Mouse (Mus musculus) lung, postnatal 36 days (tissue): Measurements from ENCODE around the gene Nos2.
"Not testable (repeated sequence)": the region's sequence is repeated elsewhere in the genome, so short reads cannot be mapped to it uniquely, and the experiment has no call there.

Source experiments
- DNase-seq: peaks from one replicate; pipeline ENCODE4 v3.0.0; 2022; ENCODE audit warnings: mixed read lengths

Nos2 gene

DNA sequence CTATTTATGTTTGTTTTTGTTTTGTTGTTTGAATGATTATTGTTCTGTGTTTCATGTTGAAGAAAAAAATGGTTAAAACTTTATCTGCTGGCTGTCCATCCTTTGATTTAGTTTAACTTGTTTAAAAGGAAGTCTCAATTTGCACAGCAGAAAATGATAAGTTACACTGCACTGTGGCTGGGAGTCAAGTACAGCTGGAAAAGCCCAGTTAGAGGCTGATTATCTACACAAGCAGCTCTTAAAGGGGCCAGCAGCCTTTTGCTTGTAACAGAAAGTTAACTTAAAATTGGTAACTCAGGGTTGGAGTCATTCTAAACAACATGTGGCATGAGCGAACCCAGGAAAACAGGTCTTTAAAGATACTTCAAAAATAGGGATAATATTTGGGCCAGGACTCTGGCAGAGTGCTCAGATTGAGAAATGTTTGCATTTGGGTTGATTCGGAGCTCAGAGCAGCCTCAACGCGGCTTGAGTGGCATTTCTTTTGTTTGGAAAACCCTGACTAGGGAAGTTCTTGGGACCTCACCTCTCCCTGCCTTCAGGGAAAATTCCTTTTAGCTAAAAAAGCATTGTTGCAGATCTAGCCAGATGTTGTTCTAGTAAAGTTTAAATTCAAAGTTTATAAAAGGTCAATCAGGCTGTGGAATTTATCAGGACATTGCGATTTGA is 70.4 kb downstream of the Nos2 start:
- DNase-seq = peak; percentile 38

DNA sequence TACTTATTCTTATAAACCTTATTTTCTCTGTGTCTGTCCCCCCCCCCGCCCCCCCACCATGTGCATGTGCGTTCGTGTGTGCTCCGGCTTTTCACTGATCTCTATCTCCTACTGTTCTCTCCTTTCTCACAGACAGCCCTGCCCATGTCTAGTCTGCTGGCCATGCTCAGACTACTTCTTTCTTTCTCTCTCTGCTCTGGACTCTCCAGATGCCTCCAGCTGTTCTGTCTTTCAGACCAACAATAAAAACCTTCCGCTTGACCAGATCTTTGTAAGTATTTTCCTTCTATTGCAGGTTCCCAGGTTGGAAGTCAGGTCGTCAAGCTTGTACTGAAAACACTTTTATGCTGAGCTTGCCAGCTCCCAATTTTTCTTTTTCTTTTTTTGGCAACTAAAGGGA is 78.5 kb downstream of the Nos2 start:
- no peak for DNase-seq

DNA sequence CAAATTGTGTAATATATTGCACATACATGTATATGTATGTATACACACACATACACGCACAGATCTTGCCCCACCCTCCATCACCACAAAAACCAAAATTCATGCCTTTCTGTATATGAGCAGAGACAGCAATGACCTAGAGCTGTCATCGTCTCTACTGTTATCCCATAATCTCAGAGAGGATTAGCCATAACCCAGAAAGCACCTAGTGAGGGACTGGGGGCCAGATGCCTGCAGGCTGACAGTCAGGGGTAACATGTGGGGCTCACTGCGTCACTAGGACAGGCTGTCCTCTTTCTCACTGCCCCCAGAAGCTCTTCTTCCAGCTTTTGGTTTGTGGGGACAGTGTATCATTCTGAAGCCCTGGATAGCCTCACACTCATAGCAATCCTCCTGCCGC is 81.3 kb downstream of the Nos2 start:
- no peak for DNase-seq

DNA sequence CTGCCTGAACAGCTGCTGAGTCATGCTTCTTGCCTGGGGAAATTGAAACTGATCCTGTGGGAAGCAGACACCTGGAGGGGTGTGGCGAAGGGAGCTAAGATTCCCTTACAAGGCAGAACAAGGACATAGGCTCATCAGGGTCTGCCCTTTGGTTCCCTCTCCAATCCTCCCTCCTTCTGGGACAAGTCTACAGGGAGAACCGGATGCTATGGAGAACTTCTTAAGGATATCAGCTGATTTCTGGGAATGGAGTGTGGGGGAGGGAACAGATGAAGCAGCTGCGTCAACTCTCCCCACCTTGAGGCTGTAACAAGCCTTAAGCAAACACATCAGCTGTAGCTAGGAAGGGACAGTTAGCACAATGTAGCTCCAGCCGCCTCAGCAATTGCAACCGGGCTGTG is 82.0 kb downstream of the Nos2 start:
- DNase-seq = peak; percentile 74

DNA sequence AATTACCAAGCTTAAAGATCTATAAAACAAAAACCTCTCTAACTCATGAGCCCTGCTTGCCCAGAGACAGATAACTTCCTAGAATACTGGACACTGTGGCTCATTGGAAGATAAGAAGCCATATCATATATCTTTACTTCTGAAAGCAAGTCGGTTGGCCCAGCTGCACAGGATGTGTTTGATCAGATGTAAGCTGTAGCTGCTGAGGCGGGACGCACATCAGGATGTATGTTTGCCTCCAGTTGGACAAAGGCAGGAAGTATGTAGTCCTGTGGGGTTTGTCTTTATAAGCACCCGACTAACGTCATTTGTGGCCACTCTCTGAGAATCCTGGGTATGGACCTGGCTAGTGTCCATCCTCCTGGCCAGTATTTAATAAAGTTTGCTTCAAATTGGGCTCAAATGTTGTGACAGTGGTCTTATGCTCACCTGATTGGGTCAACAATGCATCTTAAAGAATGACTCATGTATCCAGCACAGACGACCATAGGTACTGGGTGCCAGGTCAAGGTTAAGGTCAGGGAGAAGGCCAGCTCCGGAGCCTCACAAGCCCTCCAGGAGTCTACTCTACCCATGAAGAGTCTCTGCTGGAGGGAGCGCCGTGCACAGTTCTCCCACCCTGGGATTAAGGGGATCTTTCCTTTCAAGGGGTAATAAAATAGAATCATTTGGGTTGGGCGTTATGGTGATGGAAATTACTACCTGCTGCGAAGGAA is 82.6 kb downstream of the Nos2 start:
- peak; percentile 67 for DNase-seq

DNA sequence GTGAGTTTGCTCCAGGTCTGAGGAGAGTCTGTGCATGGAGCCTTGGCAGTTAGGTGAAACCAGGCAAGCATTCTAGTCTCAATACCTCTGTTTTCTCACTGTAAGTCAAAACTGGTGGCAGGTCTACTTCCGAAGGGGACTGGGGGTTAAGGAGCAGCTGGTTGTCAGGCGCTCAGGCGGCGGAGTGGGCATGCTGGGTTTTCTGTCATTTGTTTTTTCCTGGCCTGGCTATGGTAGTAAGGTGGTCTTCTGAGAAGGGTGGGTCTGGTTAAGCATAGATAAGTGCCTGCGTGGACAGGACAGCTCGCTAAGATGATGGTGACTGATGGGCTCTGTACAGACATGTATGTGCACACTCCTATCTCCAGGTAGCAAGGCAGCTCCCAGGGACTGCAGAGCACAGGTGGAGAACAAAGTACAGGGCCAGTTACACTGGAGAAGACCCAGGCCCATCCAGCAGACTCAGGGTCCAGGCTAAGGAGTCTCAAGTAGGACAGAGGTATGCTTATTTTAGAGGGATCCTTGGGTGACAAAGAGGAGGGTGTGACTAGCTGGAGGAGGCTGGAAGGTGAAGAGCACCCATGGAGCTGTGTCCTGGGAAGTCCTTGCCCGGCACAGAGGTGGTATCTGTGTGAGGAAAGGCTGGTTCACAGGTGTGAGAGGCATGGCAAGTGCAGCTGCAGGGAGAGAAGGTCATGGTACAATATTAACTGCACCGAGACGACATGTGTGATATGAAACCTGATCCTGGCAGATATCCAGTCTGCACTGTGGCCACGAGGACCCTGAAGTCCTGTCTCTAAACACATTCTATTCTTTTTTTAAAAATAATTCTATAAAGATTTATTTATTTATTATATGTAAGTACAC is 83.4 kb downstream of the Nos2 start:
- no peak for DNase-seq

DNA sequence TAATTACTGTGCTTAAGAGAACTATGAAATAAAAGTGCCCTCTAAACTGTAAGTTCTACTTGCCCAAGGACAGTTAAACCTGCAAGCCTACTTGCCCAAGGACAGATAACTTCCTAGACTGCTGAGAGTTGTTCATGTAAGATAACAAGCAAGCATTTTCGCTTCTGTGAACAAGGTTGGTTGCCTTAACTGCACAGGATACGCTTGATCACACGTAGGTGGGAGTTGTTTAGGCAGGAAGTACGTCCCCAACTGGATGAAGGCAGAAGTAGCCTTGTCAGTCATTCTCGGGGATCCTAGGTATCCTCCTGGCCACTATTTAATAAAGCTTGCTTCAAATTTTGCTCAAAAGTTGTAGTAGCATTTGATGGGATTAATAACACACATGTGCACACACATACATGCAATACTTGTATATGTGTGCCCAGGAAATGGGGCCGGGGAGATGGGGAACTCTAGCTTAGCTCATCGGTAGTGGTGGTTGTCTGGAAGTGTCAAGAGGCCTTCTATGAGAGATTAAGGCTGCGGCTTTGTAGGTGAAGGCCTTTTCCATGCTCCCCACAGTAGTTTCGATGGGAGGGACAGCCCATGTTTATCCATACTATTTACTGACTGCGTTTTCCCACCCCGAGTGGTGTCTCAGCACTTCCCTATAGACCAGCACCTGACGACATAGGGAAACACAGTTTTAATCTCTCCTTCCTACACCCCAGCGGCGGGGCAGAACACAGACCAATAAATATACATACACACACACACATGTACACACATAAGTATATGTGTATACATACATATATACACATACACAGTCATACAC is 85.2 kb downstream of the Nos2 start:
- no peak for DNase-seq

DNA sequence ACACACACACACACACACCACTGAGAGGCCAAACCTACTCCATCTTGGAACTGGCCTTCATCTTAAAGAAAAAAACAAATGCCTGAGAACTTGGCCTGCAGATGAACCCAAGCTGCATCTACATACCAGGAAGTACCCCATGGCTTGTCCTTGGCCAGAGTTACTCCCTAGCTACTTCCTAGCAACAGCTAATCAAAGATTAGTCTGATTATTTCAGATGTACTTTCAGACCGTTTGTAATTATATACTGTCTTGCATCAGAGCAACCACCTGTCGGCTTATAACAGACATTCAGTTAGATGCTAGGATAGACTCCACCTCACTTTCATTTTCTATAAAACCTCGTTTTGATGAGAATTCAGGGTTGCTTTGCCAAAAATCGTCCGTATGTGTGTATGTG is 85.8 kb downstream of the Nos2 start:
- DNase-seq = no peak

DNA sequence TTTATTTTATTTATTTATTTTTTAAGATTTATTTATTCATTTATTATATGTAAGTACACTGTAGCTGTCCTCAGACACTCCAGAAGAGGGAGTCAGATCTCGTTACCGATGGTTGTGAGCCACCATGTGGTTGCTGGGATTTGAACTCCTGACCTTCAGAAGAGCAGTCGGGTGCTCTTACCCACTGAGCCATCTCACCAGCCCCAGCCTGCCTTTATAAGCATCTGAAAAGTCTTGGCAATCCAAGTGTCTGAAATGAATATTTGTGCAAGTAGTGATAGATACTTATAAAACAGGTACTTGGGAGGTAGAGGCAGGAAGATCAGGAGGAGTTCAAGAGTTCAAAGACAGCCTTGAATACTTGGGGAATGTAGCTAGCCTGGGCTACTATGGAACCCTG is 86.8 kb downstream of the Nos2 start:
- not testable (repeated sequence) for DNase-seq

DNA sequence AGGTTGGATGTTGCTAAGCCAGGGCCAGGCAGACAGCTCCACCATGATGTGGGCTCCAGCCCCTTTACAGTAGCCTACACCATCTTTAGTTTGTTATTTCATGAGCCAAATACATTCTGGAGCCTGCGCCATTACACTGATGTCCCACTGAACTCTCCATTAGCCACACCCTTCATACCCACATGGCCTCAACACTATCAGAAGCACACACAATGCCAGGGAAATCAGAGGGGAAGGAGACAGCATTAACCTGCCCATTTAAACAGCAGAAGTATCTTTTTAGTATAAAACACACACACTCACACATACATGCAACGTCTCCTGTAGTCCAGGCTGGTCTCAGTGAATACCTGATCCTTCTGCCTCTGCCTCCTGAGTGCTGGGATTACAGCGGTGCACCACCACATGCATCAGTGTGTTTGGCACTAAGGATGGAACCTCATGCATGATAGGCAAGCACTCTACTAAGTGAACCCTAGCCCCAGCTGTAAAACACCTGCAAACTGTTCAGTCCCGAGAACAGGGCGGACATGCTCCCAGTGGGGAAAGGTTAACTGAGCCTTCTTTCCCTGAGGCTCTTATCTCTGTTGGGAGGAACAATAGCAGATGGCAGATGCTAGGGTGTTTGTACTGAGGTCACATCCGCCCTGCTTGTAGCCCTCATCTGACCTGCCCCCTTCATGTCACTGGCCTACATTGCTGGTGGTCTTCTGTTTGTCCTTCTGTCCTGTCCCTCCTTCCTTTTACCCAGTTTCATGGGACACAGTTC is 87.6 kb downstream of the Nos2 start:
- no peak for DNase-seq

DNA sequence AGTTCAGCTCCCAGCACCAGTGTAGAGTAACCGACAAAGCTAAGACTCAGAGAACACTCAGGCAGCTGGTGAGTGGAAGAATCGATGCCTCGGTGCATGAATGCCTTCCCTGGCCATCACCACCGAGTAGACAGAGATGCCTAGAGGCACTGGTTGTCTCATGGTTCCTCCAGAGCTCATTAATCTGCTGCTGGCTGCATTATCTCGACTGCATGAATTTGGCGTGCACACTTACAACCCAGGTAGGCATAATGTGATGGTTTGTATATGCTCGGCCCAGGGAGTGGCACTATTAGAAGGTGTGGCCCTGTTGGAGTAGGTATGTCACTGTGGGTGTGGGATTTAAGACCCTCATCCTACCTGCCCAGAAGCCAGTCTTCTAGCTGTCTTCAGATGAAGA is 88.3 kb downstream of the Nos2 start:
- DNase-seq = no peak
